Mouse (Mus musculus) layer of hippocampus, postnatal 14 days (tissue): Measurements from ENCODE around the gene Dydc2. TPM values are rescaled to one million over a fixed set of nuclear protein-coding genes. Genes with fewer than 3 reads are reported as not detected.
A peak's percentile ranks its signal among the peaks of the same experiment; 100 is the strongest.

Experiments used
- DNase-seq, 2 experiments: peaks; one replicate each; pipeline ENCODE4 v3.0.0; 2021 to 2022; ENCODE audit warnings: low spot score in 2 of 2, mixed read lengths in 1 of 2
- total RNA-seq, 2 experiments: library from RNA; stranded (reverse); gene quantifications; 2 replicates each; pipeline ENCODE4 v1.2.3; 2021

Dydc2 gene
- total RNA-seq, 2 experiments from 2014 or later, result 0.98 to 1.3 TPM

GRCm38 (mm10) chr14:41047402-41047801 lies 21.6 kb downstream of the Dydc2 start:
- no peak for DNase-seq

- DNase-seq, result peak; percentile 47 to 57
Observed at GRCm38 (mm10) chr14:41035146-41035798, 33.7 kb downstream of the Dydc2 start.

GRCm38 (mm10) chr14:41033135-41034110 lies 35.6 kb downstream of the Dydc2 start:
- peak; percentile 77 to 88 for DNase-seq

GRCm38 (mm10) chr14:41030989-41031513 lies 38.0 kb downstream of the Dydc2 start:
- DNase-seq, result no peak

GRCm38 (mm10) chr14:41029303-41029702 lies 39.7 kb downstream of the Dydc2 start:
- no peak for DNase-seq

GRCm38 (mm10) chr14:41025594-41026284 lies 43.3 kb downstream of the Dydc2 start:
- DNase-seq, result no peak

GRCm38 (mm10) chr14:41025087-41025486 lies 43.9 kb downstream of the Dydc2 start:
- DNase-seq, result no peak

- DNase-seq, result no peak
Observed at GRCm38 (mm10) chr14:41021246-41021645, 47.8 kb downstream of the Dydc2 start.

- no peak for DNase-seq
Observed at GRCm38 (mm10) chr14:41017460-41017859, 51.5 kb downstream of the Dydc2 start.

- DNase-seq, result peak in 1 of 2 experiments; percentile 13
Observed at GRCm38 (mm10) chr14:41014701-41015240, 54.2 kb downstream of the Dydc2 start.

- DNase-seq, result peak; percentile 93 to 94
Observed at GRCm38 (mm10) chr14:41013630-41014613, 55.1 kb downstream of the Dydc2 start, which contains the start of gene Fam213a. Gene Fam213a (minus strand): TSS chr14:41013788.

GRCm38 (mm10) chr14:41013143-41013542 lies 55.9 kb downstream of the Dydc2 start:
- DNase-seq, result no peak

GRCm38 (mm10) chr14:41011916-41012315 lies 57.1 kb downstream of the Dydc2 start:
- DNase-seq, result no peak

- DNase-seq, result no peak
Observed at GRCm38 (mm10) chr14:41008138-41008537, 60.9 kb downstream of the Dydc2 start.

- DNase-seq, result no peak
Observed at GRCm38 (mm10) chr14:41007641-41008040, 61.4 kb downstream of the Dydc2 start.

- peak; percentile 32 to 67 for DNase-seq
Observed at GRCm38 (mm10) chr14:41006899-41007298, 62.1 kb downstream of the Dydc2 start.

- DNase-seq, result no peak
Observed at GRCm38 (mm10) chr14:41006263-41006662, 62.7 kb downstream of the Dydc2 start.

GRCm38 (mm10) chr14:41005716-41006115 lies 63.3 kb downstream of the Dydc2 start:
- no peak for DNase-seq
